Mouse (Mus musculus) lung, postnatal 0 days (tissue): ENCODE measurements around the gene Suz12.

Experiments
- CTCF ChIP-seq: IDR thresholded peaks from 2 replicates; pipeline ENCODE4 v1.5.1; 2016; ENCODE audit warnings: antibody characterized with exemption, mild to moderate bottlenecking
- EP300 ChIP-seq: IDR thresholded peaks from 2 replicates; pipeline ENCODE4 v1.6.1; 2016; ENCODE audit warnings: antibody characterized with exemption, mild to moderate bottlenecking, control low read depth

DNA sequence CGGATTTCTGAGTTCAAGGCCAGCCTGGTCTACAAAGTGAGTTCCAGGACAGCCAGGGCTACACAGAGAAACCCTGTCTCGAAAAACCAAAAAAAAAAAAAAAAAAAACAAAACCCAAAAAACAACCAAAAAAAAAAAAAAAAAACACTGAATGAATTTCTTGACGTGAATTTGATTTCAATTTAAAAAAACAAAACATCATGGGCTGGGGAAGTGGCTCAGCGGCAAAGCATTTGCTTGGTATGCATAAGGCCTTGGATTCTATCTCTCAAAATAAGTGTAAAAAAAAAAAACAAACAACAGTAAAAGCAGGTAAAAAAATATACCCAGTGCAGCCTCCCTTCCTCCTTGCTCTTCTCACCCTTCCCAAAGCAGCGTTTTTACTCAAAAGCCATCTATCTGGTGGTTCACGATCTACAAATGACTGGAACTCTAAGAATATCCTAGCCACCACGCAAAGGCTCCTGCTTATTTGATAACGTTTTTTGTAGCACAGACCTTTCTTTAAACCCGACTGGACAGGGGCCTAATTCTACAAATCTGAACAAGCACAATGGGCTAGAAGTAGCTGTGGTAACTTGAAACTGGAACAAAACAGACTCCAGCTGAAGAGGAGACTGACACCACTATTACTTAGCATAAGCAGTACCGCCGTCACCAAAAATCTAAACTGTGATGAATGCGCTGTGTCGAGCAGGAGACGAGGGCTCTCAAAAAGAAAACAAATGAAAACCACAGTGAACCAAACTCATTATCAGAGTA lies 85.1 kb downstream of the Suz12 start:
- TF ChIP-seq CTCF (no peak), EP300 (no peak)
